Mouse (Mus musculus) forebrain, postnatal 0 days (tissue): ENCODE results near the gene Olfr140. TPM values are rescaled to one million over a fixed set of nuclear protein-coding genes. Genes with fewer than 3 reads are reported as not detected.

Source experiments
- ATAC-seq: fragments of 200-750 bp; cut with Nextera tagmentation; 2 replicates; pipeline ENCODE4 v1.8.0; 2017; ENCODE audit warnings: mild to moderate bottlenecking, moderate library complexity
- DNase-seq: peaks from one replicate; pipeline ENCODE4 v3.0.0-alpha.2; 2015
- H3K27ac ChIP-seq: fragments of 300-500 bp; sonication (generic); 2 replicates; pipeline ENCODE4 v1.5.1; 2014; ENCODE audit warnings: low read depth, mild to moderate bottlenecking, antibody characterized with exemption, low read length, moderate library complexity, mixed read lengths
- H3K27me3 ChIP-seq: fragments of 300-500 bp; sonication (generic); 2 replicates; pipeline ENCODE4 v1.6.1; 2014; ENCODE audit warnings: mild to moderate bottlenecking, low read length, mixed read lengths; ENCODE audit not compliant: insufficient read depth
- H3K36me3 ChIP-seq: fragments of 300-500 bp; sonication (generic); 2 replicates; pipeline ENCODE4 v1.6.1; 2014; ENCODE audit warnings: mild to moderate bottlenecking, moderate library complexity; ENCODE audit not compliant: insufficient read depth
- H3K4me1 ChIP-seq: fragments of 300-500 bp; sonication (generic); 2 replicates; pipeline ENCODE4 v1.6.1; 2014; ENCODE audit warnings: antibody characterized with exemption; ENCODE audit not compliant: insufficient read depth
- H3K4me2 ChIP-seq: fragments of 300-500 bp; sonication (generic); 2 replicates; pipeline ENCODE4 v1.6.1; 2014; ENCODE audit warnings: low read depth, mild to moderate bottlenecking, moderate library complexity
- H3K4me3 ChIP-seq: fragments of 300-500 bp; sonication (generic); 2 replicates; pipeline ENCODE4 v1.5.1; 2014; ENCODE audit warnings: low read depth, low read length, mixed read lengths
- H3K9ac ChIP-seq: fragments of 300-500 bp; sonication (generic); 2 replicates; pipeline ENCODE4 v1.6.1; 2014; ENCODE audit warnings: mild to moderate bottlenecking
- H3K9me3 ChIP-seq: fragments of 300-500 bp; sonication (generic); 2 replicates; pipeline ENCODE4 v1.6.1; 2016; ENCODE audit warnings: low read length
- CTCF ChIP-seq: sonication (generic); IDR thresholded peaks from 2 replicates; pipeline ENCODE4 v1.5.1; 2016; ENCODE audit warnings: antibody characterized with exemption, control low read depth, low read depth
- WGBS: fragments of 180-500 bp; shearing (Covaris S2); extraction: QIAGEN DNeasy Blood & Tissue Kit; methylation state at CpG from one replicate; pipeline ENCODE4 v1.1.7; 2014; 5-methylcytosine and 5-hydroxymethylcytosine counted together
- polyA plus RNA-seq: library from polyadenylated mRNA; unstranded; fragments of >200 nt; fragmentation: Nextera tagmentation; extraction: Ambion mirVana; gene quantifications from 2 replicates; pipeline ENCODE4 v1.2.1, GENCODE M21; 2015
- total RNA-seq: library from RNA; depleted of rRNA; stranded (reverse); fragments of >200 nt; gene quantifications from 2 replicates; pipeline ENCODE4 v1.2.3, GENCODE M21; 2014; rRNA removed

The Olfr140 gene
- total RNA-seq (not detected in 2 replicates), polyA plus RNA-seq (not detected in 2 replicates)

- Histone ChIP-seq H3K27ac (no peak within 1 kb of the TSS), H3K9ac (no peak within 1 kb of the TSS), H3K4me2 (no peak within 1 kb of the TSS), H3K4me1 (no peaks in the 10 kb centered on the region), H3K9me3 (no peaks in the 10 kb centered on the region; the same call in 1 of the 2 replicates), H3K27me3 (no peaks in the 10 kb centered on the region), H3K36me3 (no peaks in the 10 kb centered on the region), H3K4me3 (no peak within 1 kb of the TSS)
- no peak for TF ChIP-seq CTCF
- no peak for DNase-seq
- ATAC-seq: no peak
Measured at GRCm38 (mm10) chr2:90063494-90063893, at the start of gene Olfr140. TSS of gene Olfr140 (minus strand) at chr2:90063594.

DNA sequence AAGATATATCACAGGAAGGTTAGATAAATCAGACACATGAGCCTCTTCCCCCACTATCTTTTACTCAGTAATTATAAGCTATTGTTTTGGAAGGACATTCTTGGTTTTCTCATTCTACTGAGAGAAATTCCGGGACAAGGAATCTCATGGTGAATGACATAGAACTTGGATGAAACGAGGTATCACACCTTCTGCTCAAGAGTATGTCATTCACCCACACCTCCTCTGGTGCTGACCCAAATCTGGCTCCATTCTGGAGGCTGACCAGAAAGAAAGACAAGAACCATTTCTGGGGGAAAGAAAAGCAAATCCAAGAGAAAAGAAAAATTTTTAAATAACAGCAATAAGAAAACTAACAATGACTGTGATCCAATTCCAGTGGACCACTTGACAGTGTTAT lies 6.7 kb upstream of the Olfr140 start:
- H3K36me3 ChIP-seq: no peaks in the 10 kb centered on the region
- no peak overlapping the region for H3K4me2 ChIP-seq
- no peaks in the 10 kb centered on the region for H3K4me1 ChIP-seq
- DNase-seq (no peak), ATAC-seq (no peak)
- no peak for TF ChIP-seq CTCF
- no peaks in the 10 kb centered on the region; the same call in 1 of the 2 replicates for H3K9me3 ChIP-seq
- no peak overlapping the region for H3K9ac ChIP-seq
- H3K4me3 ChIP-seq: no peak overlapping the region
- H3K27me3 ChIP-seq: no peaks in the 10 kb centered on the region
- no peak overlapping the region for H3K27ac ChIP-seq
- WGBS: 68% methylated on average over 2 of the region's 2 CpGs

DNA sequence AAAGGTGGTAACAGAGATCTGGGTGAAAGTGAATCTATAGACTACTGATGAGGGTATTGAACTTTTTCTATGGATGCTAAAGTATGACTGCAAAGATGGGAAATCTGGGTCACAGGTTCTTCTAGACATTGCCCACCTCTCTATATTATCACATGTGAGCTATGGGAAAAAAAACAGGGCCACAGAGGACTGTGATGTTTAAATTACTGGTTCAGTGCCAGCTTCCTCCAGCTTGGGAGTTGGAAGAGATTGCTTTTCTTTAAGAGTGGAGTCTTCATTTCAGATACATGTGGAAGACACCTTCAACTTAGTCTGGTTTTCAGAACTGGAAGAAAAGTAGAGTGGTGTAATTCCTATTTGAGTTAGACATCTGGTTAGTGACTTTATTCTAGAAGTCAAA lies 28.4 kb downstream of the Olfr140 start, which contains the start of gene Olfr1265:
Olfr1265 (plus strand) TSS at position 301 of the 400 bp plus-strand sequence.
- Histone ChIP-seq H3K4me3 (no peak within 1 kb of the TSS), H3K4me1 (no peaks in the 10 kb centered on the region), H3K27me3 (no peaks in the 10 kb centered on the region), H3K9ac (no peak within 1 kb of the TSS), H3K27ac (no peak within 1 kb of the TSS), H3K9me3 (no peaks in the 10 kb centered on the region), H3K36me3 (no peaks in the 10 kb centered on the region), H3K4me2 (no peak within 1 kb of the TSS)
- ATAC-seq (no peak), DNase-seq (no peak)
- TF ChIP-seq CTCF: no peak

- Histone ChIP-seq H3K4me2 (no peak within 1 kb of the TSS), H3K9ac (no peak within 1 kb of the TSS), H3K4me1 (no peaks in the 10 kb centered on the region), H3K4me3 (no peak within 1 kb of the TSS), H3K36me3 (no peaks in the 10 kb centered on the region), H3K27ac (no peak within 1 kb of the TSS), H3K27me3 (no peaks in the 10 kb centered on the region), H3K9me3 (no peaks in the 10 kb centered on the region)
- ATAC-seq: no peak
- 67% methylated on average over 2 of the region's 2 CpGs for WGBS
- DNase-seq: no peak
- no peak for TF ChIP-seq CTCF
Measured at GRCm38 (mm10) chr2:90025477-90025876, 37.9 kb downstream of the Olfr140 start, which contains the start of gene Olfr1264. TSS of gene Olfr1264 (minus strand) at chr2:90025577.

DNA sequence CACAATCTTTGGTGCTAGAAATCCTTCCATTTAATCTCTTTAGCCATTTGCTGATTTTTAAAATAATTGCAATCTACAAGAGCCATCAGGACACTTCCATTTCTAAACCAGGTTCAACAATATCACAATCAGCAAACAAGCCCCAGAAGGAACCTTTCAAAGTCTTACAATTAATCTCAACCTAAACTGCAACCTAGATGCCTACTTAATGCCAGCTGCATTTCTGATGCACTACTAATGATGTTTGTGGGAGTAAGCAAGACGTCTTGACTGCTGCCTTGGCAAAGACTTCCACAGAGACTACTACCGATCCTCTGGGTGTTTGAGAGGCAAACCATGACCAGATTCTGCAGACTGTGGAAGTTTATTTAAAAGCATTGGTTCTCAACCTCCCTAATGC lies 51.6 kb downstream of the Olfr140 start, which contains the start of gene Olfr1263:
Olfr1263 (plus strand) TSS at position 301 of the 400 bp plus-strand sequence.
- Histone ChIP-seq H3K27ac (no peak within 1 kb of the TSS), H3K4me1 (no peaks in the 10 kb centered on the region), H3K27me3 (no peaks in the 10 kb centered on the region), H3K9me3 (no peaks in the 10 kb centered on the region), H3K4me3 (no peak within 1 kb of the TSS), H3K9ac (no peak within 1 kb of the TSS), H3K36me3 (no peaks in the 10 kb centered on the region), H3K4me2 (no peak within 1 kb of the TSS)
- ATAC-seq (no peak), DNase-seq (no peak)
- no peak for TF ChIP-seq CTCF
- WGBS: 75% methylated on average over 2 of the region's 2 CpGs

- no peaks in the 10 kb centered on the region for H3K4me1 ChIP-seq
- no peaks in the 10 kb centered on the region for H3K9me3 ChIP-seq
- ATAC-seq (no peak), DNase-seq (no peak)
- H3K4me2 ChIP-seq: no peak within 1 kb of the TSS
- no peak within 1 kb of the TSS for H3K9ac ChIP-seq
- no peaks in the 10 kb centered on the region for H3K27me3 ChIP-seq
- H3K36me3 ChIP-seq: no peaks in the 10 kb centered on the region
- H3K4me3 ChIP-seq: no peak within 1 kb of the TSS
- H3K27ac ChIP-seq: no peak within 1 kb of the TSS
- TF ChIP-seq CTCF: no peak
Measured at GRCm38 (mm10) chr2:89999845-90000244, 63.5 kb downstream of the Olfr140 start, which contains the start of gene Olfr1262. TSS of gene Olfr1262 (plus strand) at chr2:90000145.

Other genes with a start within 250 kb of the Olfr140 start
- not detected in 2 replicates for gene Olfr1256, start 222.0 kb downstream of the Olfr140 start, total RNA-seq
- gene Olfr1256, start 222.0 kb downstream of the Olfr140 start, polyA plus RNA-seq: not detected in 2 replicates
- gene Olfr48, start 215.4 kb downstream of the Olfr140 start, total RNA-seq: not detected in 2 replicates
- not detected in 2 replicates for gene Olfr48, start 215.4 kb downstream of the Olfr140 start, polyA plus RNA-seq
- gene Olfr1257, start 185.2 kb downstream of the Olfr140 start, total RNA-seq: not detected in 2 replicates
- gene Olfr1257, start 185.2 kb downstream of the Olfr140 start, polyA plus RNA-seq: not detected in 2 replicates
- not detected in 2 replicates for gene Olfr1258, start 136.3 kb downstream of the Olfr140 start, total RNA-seq
- not detected in 2 replicates for gene Olfr1258, start 136.3 kb downstream of the Olfr140 start, polyA plus RNA-seq
- not detected in 2 replicates for gene Olfr1259, start 114.9 kb downstream of the Olfr140 start, total RNA-seq
- gene Olfr1259, start 114.9 kb downstream of the Olfr140 start, polyA plus RNA-seq: not detected in 2 replicates
- not detected in 2 replicates for gene Olfr1260, start 89.3 kb downstream of the Olfr140 start, total RNA-seq
- not detected in 2 replicates for gene Olfr1260, start 89.3 kb downstream of the Olfr140 start, polyA plus RNA-seq
- not detected in 2 replicates for gene Olfr1261, start 72.4 kb downstream of the Olfr140 start, total RNA-seq
- gene Olfr1261, start 72.4 kb downstream of the Olfr140 start, polyA plus RNA-seq: not detected in 2 replicates
- gene Olfr1262, start 63.4 kb downstream of the Olfr140 start, total RNA-seq: not detected in 2 replicates
- gene Olfr1262, start 63.4 kb downstream of the Olfr140 start, polyA plus RNA-seq: not detected in 2 replicates
- not detected in 2 replicates for gene Olfr1263, start 51.5 kb downstream of the Olfr140 start, total RNA-seq
- not detected in 2 replicates for gene Olfr1263, start 51.5 kb downstream of the Olfr140 start, polyA plus RNA-seq
- not detected in 2 replicates for gene Olfr1264, start 38.0 kb downstream of the Olfr140 start, total RNA-seq
- not detected in 2 replicates for gene Olfr1264, start 38.0 kb downstream of the Olfr140 start, polyA plus RNA-seq
- gene Olfr1265, start 28.3 kb downstream of the Olfr140 start, total RNA-seq: not detected in 2 replicates
- gene Olfr1265, start 28.3 kb downstream of the Olfr140 start, polyA plus RNA-seq: not detected in 2 replicates
- not detected in 2 replicates for gene Olfr1269, start 57.8 kb upstream of the Olfr140 start, total RNA-seq
- not detected in 2 replicates for gene Olfr1269, start 57.8 kb upstream of the Olfr140 start, polyA plus RNA-seq
- gene Olfr32, start 78.7 kb upstream of the Olfr140 start, total RNA-seq: not detected in 2 replicates
- not detected in 2 replicates for gene Olfr32, start 78.7 kb upstream of the Olfr140 start, polyA plus RNA-seq
- gene Olfr1270, start 89.5 kb upstream of the Olfr140 start, total RNA-seq: not detected in 2 replicates
- gene Olfr1270, start 89.5 kb upstream of the Olfr140 start, polyA plus RNA-seq: not detected in 2 replicates
- gene Olfr1506, start 160.9 kb upstream of the Olfr140 start, total RNA-seq: not detected in 2 replicates
- gene Olfr1506, start 160.9 kb upstream of the Olfr140 start, polyA plus RNA-seq: not detected in 2 replicates
- not detected in 2 replicates for gene Olfr142, start 194.0 kb upstream of the Olfr140 start, total RNA-seq
- not detected in 2 replicates for gene Olfr142, start 194.0 kb upstream of the Olfr140 start, polyA plus RNA-seq
- gene Olfr1271, start 207.4 kb upstream of the Olfr140 start, total RNA-seq: not detected in 2 replicates
- not detected in 2 replicates for gene Olfr1271, start 207.4 kb upstream of the Olfr140 start, polyA plus RNA-seq
- not detected in 2 replicates for gene Olfr1272, start 229.2 kb upstream of the Olfr140 start, total RNA-seq
- gene Olfr1272, start 229.2 kb upstream of the Olfr140 start, polyA plus RNA-seq: not detected in 2 replicates